Mouse (Mus musculus) C2C12 (cell line): ENCODE results near the gene Snph.

Experiments
- CTCF ChIP-seq: IDR thresholded peaks from one replicate; pipeline ENCODE4 v1.5.1; 2011; ENCODE audit not compliant: control insufficient read depth, insufficient read depth, insufficient read length
- MAX ChIP-seq: IDR thresholded peaks from one replicate; pipeline ENCODE4 v1.6.1; 2011; ENCODE audit warnings: mild to moderate bottlenecking, control low read depth
- MYOG ChIP-seq: IDR thresholded peaks from one replicate; pipeline ENCODE4 v1.6.1; 2011; ENCODE audit not compliant: control insufficient read depth, insufficient read length; ENCODE audit errors: extremely low read depth
- USF1 ChIP-seq: IDR thresholded peaks from one replicate; pipeline ENCODE4 v1.6.1; 2011; ENCODE audit warnings: low read depth, mild to moderate bottlenecking, control low read depth, moderate library complexity

- TF ChIP-seq CTCF: no peak
- TF ChIP-seq USF1: no peak
- TF ChIP-seq MYOG: no peak
- TF ChIP-seq MAX: no peak
Observed at GRCm38 (mm10) chr2:151571873-151572700, 60.3 kb downstream of the Snph start, which contains the start of gene Sdcbp2.
